Mouse (Mus musculus): Measurements from ENCODE around the gene Rora. TPM values are rescaled to one million over a fixed set of nuclear protein-coding genes. Genes with fewer than 3 reads are reported as not detected.

Gene Rora
- polyA plus RNA-seq, 1 experiment: not detected

DNA sequence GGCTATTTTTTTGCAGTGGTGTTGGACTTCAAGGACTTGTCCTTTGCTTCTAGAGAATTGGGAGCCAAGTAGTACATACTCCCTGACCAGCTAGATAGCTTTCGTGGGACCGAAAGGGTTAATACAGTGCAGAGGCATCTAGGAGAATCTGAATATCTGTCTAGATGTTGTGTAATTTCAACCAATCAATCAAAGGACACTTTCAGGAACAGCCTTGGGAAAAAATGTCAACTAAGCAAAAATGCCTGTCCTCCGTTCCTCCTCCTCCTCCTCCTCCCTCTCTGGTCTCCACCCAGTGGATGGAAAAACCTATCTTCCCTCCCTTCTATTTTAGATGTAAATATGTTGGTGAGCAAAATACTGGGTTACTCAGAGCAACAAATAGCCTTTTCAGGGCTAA lies 304.2 kb downstream of the Rora start:
- TF ChIP-seq GATA1 (IDR thresholded peaks at IDR 0.05; ENCODE audit: low read length): no peak

DNA sequence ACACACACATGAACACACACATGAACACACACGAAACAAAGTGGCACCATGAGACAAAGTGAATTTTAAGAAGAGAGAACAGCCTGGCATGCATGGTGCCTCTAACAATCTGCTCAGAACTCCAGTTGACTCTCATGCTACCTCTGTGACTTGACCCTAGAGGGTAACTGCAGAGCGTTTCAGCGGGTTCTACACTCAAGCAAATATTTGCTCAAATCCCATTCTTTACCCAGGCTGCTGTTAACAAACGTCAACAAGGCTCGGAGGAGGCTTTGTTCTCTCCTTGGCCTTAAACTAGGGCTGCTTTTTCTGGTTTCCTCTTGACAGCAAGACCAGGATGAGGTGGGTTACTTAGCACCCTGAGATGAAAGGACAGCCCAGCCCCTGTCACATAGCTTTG lies 305.3 kb downstream of the Rora start:
- no peak for TF ChIP-seq GATA1 (IDR thresholded peaks at IDR 0.05; ENCODE audit: low read length)

DNA sequence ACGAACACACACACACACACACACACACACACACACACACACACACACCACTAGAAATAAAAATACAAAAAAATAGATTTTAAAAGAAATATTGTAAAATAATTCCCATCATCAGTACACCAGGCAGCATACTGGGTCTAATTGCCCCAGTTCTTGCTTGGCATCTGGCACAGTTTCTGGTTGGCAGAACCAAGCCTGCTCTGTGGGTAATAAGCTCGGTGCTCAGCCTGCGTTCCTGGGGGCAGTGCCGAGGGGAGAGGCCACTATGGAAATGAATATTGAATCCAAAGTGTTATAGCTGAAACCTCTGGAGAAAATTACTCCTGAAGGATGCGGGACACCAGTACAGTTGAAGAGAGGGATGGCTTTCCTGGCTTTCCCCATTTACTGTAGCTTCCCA lies 310.3 kb downstream of the Rora start:
- no peak for TF ChIP-seq GATA1 (IDR thresholded peaks at IDR 0.05; ENCODE audit: low read length)

DNA sequence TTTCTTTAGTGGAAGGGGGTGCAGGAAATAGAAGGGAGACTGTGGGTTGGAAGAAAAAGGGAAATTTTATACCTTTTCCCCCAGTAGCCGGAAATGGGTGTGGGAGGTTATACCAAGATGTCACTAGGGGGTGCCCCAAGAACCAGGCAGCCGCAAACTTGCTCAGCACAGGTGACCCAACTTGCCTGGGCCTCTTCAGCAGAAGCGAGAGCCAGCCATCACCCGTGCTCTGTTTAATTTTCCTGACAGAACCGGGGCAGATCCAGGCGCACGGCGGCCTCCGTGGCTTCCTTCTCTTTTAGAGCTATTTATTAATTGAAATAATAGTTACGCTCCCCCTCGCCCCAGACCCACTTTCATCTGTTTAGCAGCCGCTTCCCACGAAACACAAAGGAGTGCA lies 313.0 kb downstream of the Rora start:
- TF ChIP-seq GATA1 (IDR thresholded peaks at IDR 0.05; ENCODE audit: low read length): no peak

DNA sequence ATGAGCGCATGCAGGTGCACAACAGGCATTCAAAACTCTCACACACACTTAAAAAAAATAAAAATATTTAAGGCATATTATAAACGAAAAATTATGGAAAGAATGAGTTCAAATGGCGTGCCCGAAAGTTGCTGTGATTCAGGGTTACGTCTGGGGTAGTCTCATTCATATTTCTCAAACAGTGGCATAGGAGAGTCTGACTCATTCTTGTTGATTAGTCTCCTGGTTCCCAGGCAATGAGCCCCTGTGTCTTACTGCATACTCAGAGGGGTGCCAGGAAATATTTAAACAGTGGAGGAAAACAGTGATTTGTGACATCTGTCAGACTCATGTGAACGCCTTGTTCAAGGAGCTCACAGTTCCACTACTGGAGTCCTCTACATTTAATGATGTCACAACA lies 316.5 kb downstream of the Rora start:
- no peak for TF ChIP-seq GATA1 (IDR thresholded peaks at IDR 0.05; ENCODE audit: low read length)

DNA sequence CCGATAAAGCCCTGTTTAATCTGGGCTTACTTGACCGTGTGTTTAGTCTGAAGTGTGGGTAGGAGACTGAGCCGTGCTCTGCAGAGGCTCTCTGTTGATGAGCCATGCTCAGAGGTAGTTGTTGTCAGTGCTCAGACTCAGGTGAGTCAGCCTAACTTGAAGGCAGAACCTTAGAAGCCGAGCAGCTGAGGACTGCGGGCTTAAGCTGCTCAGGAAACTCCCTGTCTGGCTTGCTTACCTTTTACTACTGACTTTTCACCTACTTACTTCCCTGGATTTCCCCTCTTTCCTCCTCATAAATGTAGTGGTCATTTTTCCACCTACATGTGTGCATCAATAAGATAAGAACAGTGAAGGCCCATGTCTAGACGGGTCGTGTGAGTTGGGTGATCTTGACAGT lies 318.7 kb downstream of the Rora start:
- no peak for TF ChIP-seq GATA1 (IDR thresholded peaks at IDR 0.05; ENCODE audit: low read length)

DNA sequence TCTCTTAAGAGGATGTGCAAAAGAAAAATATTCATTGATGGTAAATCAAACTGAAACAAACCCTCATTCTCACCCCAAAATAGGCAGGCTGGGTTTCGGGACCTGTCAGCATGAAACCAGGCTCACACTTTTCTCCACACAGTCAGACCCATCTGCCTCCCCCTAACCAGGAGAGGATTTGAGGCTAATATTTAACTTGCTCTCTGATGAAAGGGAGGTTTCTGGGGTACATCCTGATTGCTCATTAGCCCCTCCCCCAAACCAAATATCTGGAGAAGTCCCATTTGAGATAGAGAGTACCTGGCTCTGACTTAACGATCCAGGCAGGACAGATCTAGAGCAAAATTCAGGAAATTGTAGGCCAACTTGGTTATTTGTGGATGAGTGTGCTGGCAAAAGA lies 320.9 kb downstream of the Rora start:
- no peak for TF ChIP-seq GATA1 (IDR thresholded peaks at IDR 0.05; ENCODE audit: low read length)

DNA sequence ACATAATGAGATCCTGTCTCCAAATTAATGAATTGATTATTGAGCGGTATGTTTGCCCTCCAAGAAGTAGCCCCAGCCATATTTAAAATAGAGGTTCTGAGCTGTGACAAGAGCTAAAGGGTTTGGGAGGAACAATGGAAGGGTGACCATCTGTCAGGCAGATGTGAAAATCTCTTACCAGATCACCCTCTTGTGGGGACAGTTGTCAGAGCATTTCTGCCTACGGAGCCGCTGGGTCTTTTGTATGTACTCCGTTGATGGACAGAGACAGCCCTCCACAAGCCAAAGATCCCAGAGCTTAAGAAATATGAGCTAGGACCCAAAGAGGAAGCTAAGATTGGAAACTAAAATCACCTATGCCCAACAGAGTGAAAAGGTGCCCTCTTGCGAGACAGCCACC lies 322.6 kb downstream of the Rora start:
- no peak for TF ChIP-seq GATA1 (IDR thresholded peaks at IDR 0.05; ENCODE audit: low read length)

DNA sequence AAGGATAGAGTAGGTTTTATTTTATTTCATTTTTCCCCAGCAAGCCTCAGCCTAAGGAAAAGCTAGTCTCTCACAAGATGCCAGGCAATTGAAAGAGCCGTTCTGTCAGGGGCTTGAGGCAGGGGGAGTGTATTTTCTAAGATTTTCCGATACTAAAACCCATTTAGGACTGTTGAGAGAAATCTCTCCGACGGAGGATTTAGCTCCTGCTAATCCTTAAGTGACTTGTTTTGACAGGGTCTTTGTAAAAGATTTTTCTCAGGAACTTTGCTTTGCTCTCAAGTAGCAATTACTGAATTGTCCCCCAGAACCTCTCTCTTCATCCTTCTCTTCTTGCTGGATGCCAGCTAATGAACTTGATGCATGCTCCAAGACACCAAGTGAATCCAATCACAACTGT lies 323.3 kb downstream of the Rora start:
- TF ChIP-seq GATA1 (IDR thresholded peaks at IDR 0.05; ENCODE audit: low read length): no peak

DNA sequence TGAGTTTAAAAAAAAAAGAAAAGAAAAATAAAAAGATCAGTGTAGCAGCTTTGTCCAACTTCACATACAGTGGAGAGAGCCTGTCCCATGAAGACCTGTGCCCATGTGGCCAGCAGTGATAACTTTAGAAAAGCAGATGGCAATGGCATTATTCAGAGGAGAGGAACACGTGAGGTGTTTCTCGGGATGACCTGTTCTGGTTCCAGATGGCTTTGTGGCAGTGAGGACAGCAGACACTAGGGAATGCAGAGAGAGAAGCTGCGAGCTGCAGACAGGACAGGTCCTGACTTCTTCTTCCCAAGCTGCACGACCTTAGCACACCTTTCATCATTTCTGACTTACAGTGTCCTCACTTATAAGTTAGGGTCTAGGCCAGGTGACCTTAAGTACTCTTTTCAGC lies 325.1 kb downstream of the Rora start:
- no peak for TF ChIP-seq GATA1 (IDR thresholded peaks at IDR 0.05; ENCODE audit: low read length)

DNA sequence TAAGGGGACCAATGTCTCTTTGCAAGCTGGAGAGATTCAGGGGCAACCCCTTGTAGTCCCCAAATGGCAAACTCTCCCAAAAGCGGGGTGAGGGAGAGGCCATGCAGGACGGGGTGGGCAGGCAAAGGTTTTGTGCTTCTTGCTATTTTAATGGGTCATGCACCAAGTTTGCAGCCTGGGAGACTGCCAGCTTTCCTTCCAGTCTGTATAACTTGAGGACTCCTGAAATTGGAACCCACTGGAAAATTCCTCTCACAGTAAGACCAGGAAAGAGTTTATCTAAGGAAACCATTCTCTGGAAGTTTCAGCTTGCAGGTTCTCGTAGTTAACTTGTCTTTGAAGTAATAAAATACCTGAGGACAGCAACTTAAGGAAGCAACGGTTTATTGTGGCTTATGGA lies 326.5 kb downstream of the Rora start:
- TF ChIP-seq GATA1 (IDR thresholded peaks at IDR 0.05; ENCODE audit: low read length): no peak

DNA sequence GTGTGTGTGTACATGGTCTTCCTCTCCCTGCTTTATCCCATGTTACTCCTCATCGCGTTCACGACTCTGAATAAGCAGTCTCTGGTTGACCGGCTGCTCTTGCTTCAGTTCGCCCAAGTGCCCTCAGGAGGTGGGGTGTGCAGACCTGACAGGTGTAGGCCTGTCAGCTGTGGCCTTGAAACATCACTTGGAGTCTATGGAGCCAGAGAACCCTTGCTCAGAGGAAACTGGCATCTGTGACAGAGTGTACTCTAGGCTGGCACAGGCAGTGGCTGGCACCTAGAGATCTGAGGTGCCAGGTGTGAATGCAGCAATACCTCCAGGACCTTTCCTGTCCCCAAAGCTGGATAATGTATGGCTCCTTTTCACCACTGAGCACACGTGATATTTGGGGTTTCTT lies 331.5 kb downstream of the Rora start:
- no peak for TF ChIP-seq GATA1 (IDR thresholded peaks at IDR 0.05; ENCODE audit: low read length)

DNA sequence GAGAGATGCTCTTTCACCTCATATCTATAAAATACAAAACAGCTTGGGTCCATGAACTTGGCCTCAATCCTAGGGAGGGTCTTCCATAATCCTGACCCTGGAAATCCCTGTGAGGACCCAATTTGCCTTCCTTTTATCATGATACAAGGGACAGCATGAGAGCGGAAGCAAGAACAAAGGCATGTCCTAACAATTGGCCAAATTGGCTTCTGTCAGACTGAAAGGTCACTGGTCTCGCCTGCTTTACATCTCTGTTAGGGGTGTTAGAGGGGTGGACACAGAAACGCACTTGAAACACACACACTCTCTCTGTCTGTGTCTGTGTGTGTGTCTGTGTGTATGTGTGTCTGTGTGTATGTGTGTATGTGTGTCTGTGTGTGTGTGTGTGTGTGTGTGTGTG lies 332.2 kb downstream of the Rora start:
- TF ChIP-seq GATA1 (IDR thresholded peaks at IDR 0.05; ENCODE audit: low read length): no peak

DNA sequence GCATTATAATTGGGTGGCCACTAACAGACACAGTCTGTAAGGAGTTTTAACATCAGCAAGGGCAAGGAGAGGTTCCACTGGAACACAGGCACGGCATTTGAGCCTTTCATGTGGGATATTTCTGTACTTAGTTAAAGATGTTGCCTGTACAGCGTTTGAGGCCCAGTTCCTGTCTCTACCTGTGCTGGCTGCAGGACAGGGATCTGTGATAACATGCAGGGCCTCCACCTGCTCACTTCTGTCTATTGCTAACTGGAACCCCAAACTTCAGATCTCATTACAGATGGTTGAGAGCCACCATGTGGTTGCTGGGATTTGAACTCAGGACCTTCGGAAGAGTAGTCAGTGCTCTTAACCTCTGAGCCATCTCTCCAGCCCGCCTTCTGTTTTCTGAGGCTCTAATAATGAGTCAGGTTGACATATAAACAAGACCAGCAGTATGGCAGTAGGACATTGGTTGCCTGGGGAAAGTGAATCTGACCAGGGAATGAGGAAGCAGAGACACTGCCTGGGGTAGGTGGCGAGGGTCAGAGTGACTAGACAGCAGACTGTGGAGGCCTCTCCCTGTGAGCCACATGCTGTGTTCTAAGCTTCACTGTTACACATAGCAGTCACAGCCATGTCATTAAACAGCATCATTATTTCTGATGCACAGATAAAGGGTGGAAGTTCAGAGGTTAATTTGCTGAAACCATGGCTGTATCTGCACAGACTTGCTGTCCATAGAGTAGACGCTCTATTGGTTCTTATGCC lies 333.9 kb downstream of the Rora start:
- no peak for TF ChIP-seq GATA1 (IDR thresholded peaks at IDR 0.05; ENCODE audit: low read length)

DNA sequence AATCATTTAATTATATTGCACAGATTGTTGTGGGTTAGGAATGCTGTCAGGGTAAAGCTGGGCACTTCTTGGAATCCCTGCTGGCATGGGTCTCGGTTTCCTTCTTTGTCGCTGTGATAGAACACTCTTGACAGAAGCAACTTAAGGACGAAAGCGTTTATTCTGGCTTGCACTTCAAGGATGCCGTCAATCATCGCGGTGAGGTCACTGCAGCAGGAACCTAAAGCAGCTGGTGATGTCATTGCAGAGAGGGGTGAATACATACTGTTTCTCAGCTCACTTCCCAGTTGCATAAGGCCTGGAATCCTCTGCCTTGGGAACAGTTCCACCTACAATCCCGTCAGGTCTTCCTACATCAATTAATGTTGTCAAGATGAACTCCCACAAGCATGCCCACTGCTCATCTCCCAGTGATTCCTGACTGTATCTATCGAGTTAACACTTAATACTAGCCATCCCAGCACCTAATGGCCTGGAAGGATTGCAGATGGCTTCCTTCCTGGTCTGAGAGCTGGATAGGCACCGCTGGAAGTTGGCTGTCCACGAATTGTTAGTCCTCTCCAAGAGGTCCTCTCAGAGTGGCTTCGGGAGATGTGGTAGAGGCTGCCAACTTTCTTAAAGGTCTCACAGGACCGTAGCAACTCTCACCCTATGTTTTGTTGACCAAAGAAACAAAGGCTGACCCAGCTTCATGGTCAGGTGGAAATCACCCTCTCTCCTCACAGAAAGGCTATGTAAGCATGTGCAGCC lies 334.8 kb downstream of the Rora start:
- TF ChIP-seq GATA1 (IDR thresholded peaks at IDR 0.05; ENCODE audit: low read length): no peak

DNA sequence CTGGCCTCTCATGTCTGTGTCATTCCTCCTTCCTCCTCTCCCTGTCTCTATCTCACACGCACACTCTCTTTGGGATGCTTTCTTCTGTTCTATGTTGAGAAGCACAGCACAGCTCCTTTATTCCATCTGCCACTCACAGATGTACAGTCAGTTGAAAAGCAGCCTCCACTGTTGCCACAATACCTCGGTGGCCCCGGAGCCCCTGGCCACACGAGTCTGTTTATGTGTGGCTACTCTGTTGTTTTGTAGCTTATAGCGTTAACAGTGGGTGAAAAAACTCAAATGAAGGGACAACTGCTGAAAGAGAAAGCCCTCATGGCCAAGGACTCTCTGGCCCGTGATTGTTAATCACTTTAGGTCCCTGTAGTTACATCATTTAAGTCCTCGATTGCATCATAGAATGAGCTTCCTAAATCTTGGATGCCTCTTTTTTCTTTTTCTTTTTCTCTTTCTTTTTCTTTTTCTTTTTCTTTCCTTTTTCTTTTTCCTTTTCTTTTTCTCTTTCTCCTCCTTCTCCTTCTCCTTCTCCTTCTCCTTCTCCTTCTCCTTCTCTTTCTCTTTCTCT lies 336.4 kb downstream of the Rora start:
- TF ChIP-seq GATA1 (IDR thresholded peaks at IDR 0.05; ENCODE audit: low read length): no peak

DNA sequence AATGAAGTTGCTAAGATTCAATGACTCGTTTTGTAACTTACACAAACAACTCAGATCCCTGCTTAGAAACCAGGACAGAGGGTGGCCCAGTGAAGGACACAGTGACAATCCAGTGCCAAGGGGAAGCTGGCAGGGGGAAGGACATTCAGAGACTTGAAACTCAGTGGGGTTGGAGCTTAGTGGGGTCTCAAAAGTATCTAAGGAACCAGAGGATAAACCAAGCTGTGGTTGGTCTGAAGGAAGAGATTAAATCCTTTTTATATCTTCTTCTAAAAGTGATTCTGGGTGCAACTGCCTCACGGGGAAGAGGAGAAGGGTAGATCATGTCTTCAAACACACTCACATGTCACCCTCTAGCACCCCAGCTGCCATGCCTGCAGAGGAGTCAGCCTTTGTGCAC lies 340.3 kb downstream of the Rora start:
- no peak for TF ChIP-seq GATA1 (IDR thresholded peaks at IDR 0.05; ENCODE audit: low read length)

Data from G1E-ER4 (cell line).